Mouse (Mus musculus) left cerebral cortex, adult 8-10 months (tissue): ENCODE measurements around the gene Parva. TPM values are rescaled to one million over a fixed set of nuclear protein-coding genes. Genes with fewer than 3 reads are reported as not detected.

Experiments used
- DNase-seq, 2 experiments: peaks; one replicate each; pipeline ENCODE4 v3.0.0; 2022; ENCODE audit warnings: low spot score in 2 of 2
- total RNA-seq, 4 experiments: library from RNA; stranded (reverse); gene quantifications; 2 replicates each; pipeline ENCODE4 v1.2.4; 2022

Gene Parva
- total RNA-seq, 4 experiments from 2014 or later = 46.7 to 58.2 (median 53.1) TPM

- no peak for DNase-seq
Measured at GRCm38 (mm10) chr7:112423438-112423837, 3.9 kb upstream of the Parva start.

GRCm38 (mm10) chr7:112426811-112427210, 494 bp upstream of the Parva start:
- DNase-seq = no peak

- peak; percentile 50 for DNase-seq
Measured at GRCm38 (mm10) chr7:112428158-112428535, 842 bp downstream of the Parva start.

GRCm38 (mm10) chr7:112439846-112440245, 12.5 kb downstream of the Parva start:
- no peak for DNase-seq

- DNase-seq = no peak
Measured at GRCm38 (mm10) chr7:112444152-112444984, 17.1 kb downstream of the Parva start.

- DNase-seq = no peak
Measured at GRCm38 (mm10) chr7:112444985-112445367, 17.7 kb downstream of the Parva start.

GRCm38 (mm10) chr7:112446498-112446897, 19.2 kb downstream of the Parva start:
- DNase-seq = no peak

- DNase-seq = no peak
Measured at GRCm38 (mm10) chr7:112449954-112450700, 22.8 kb downstream of the Parva start.

GRCm38 (mm10) chr7:112452471-112452870, 25.2 kb downstream of the Parva start:
- no peak for DNase-seq

GRCm38 (mm10) chr7:112453805-112454214, 26.5 kb downstream of the Parva start:
- no peak for DNase-seq

GRCm38 (mm10) chr7:112454380-112454779, 27.1 kb downstream of the Parva start:
- DNase-seq = no peak

- no peak for DNase-seq
Measured at GRCm38 (mm10) chr7:112454951-112455350, 27.6 kb downstream of the Parva start.

- DNase-seq = no peak
Measured at GRCm38 (mm10) chr7:112455566-112456110, 28.3 kb downstream of the Parva start.

GRCm38 (mm10) chr7:112457373-112457772, 30.1 kb downstream of the Parva start:
- DNase-seq = no peak

GRCm38 (mm10) chr7:112457920-112458319, 30.6 kb downstream of the Parva start:
- DNase-seq = no peak

GRCm38 (mm10) chr7:112458440-112458839, 31.1 kb downstream of the Parva start:
- peak in 1 of 2 experiments; percentile 28 for DNase-seq

- no peak for DNase-seq
Measured at GRCm38 (mm10) chr7:112463074-112463473, 35.8 kb downstream of the Parva start.

GRCm38 (mm10) chr7:112465920-112466319, 38.6 kb downstream of the Parva start:
- no peak for DNase-seq

GRCm38 (mm10) chr7:112466786-112467185, 39.5 kb downstream of the Parva start:
- DNase-seq = no peak

GRCm38 (mm10) chr7:112467687-112468111, 40.4 kb downstream of the Parva start:
- DNase-seq = no peak

GRCm38 (mm10) chr7:112469817-112470216, 42.5 kb downstream of the Parva start:
- DNase-seq = peak; percentile 49 to 76

- DNase-seq = no peak
Measured at GRCm38 (mm10) chr7:112471316-112471715, 44.0 kb downstream of the Parva start.
